Mouse (Mus musculus): ENCODE data around the gene Zfp287. TPM values are rescaled to one million over a fixed set of nuclear protein-coding genes. Genes with fewer than 3 reads are reported as not detected.
A peak's percentile ranks its signal among the peaks of the same experiment; 100 is the strongest.

Gene Zfp287
- 4.2 and 4.7 TPM in 2 replicates for polyA plus RNA-seq (2015; fragmentation: Nextera tagmentation; extraction: Ambion mirVana)

- Histone ChIP-seq H3K4me3 (ENCODE audit: low read length) (peak within 1 kb of the TSS; percentile 70), H3K36me3 (ENCODE audit: control insufficient read depth, insufficient read depth, low read length) (no peaks in the 10 kb centered on the region; the same call in 1 of the 2 replicates), H3K27ac (ENCODE audit: low read length) (peak within 1 kb of the TSS; percentile 69), H3K4me1 (ENCODE audit: control insufficient read depth, insufficient read depth, low read length) (no peaks in the 10 kb centered on the region), H3K4me2 (ENCODE audit: low read depth, low read length) (peak within 1 kb of the TSS; percentile 89), H3K27me3 (replicated peaks; ENCODE audit: control insufficient read depth, insufficient read depth, low read length) (0 out of 2 replicates have a peak, but pooled peaks cover 2% of the 10 kb centered on the region), H3K9ac (ENCODE audit: low read depth, low read length) (peak within 1 kb of the TSS; percentile 76), H3K9me3 (ENCODE audit: control insufficient read depth, low read length) (no peaks in the 10 kb centered on the region)
- WGBS: under 1% methylated on average over 48 of the region's 48 CpGs
- ATAC-seq: peak; percentile 98
Observed at GRCm38 (mm10) chr11:62731311-62732021, at the start of gene Zfp287. TSS of gene Zfp287 (minus strand) at chr11:62731905.

DNA sequence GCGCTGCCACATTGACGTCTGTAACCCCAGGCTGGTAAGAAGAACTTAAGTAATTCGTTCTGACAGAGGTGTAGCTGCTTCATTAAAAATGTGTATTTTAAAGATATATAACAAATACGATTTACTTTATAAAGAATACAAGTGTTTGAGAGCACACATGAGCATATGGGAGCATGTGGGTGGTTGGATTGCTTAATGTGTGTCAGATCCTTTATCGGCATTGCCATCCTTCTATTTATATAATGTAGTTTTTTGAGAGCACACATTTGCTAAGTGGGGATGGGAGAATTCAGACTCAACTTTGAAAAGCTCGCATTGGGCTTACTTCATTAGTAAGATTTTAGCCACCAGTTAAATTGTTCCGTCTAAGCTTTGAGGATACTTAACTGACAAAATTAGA lies 44.8 kb upstream of the Zfp287 start:
- H3K4me2 ChIP-seq (ENCODE audit: low read depth, low read length): no peak overlapping the region

GRCm38 (mm10) chr11:62760755-62761457 lies 29.2 kb upstream of the Zfp287 start:
- Histone ChIP-seq H3K27ac (ENCODE audit: low read length) (peak overlapping the region; percentile 89), H3K4me2 (ENCODE audit: low read depth, low read length) (peak overlapping the region; percentile 30), H3K4me3 (ENCODE audit: low read length) (peak overlapping the region; percentile 9; the same call in 1 of the 2 replicates), H3K9me3 (ENCODE audit: control insufficient read depth, low read length) (no peaks in the 10 kb centered on the region), H3K27me3 (replicated peaks; ENCODE audit: control insufficient read depth, insufficient read depth, low read length) (no peaks in the 10 kb centered on the region), H3K9ac (ENCODE audit: low read depth, low read length) (0 out of 2 replicates have a peak overlapping the region, but pooled peaks have one; percentile 13), H3K4me1 (ENCODE audit: control insufficient read depth, insufficient read depth, low read length) (peaks cover 8% of the 10 kb centered on the region), H3K36me3 (ENCODE audit: control insufficient read depth, insufficient read depth, low read length) (no peaks in the 10 kb centered on the region)
- ATAC-seq: peak; percentile 87
- 54% methylated on average over 9 of the region's 9 CpGs for WGBS

More for the DNA sequence above, 44.8 kb upstream of the Zfp287 start:
- H3K9me3 ChIP-seq (ENCODE audit: control insufficient read depth, low read length): peaks cover 22% of the 10 kb centered on the region
- 94% methylated on average over 7 of the region's 7 CpGs for WGBS
- no peaks in the 10 kb centered on the region for H3K4me1 ChIP-seq (ENCODE audit: control insufficient read depth, insufficient read depth, low read length)
- no peak overlapping the region for H3K27ac ChIP-seq (ENCODE audit: low read length)
- no peaks in the 10 kb centered on the region for H3K27me3 ChIP-seq (replicated peaks; ENCODE audit: control insufficient read depth, insufficient read depth, low read length)
- no peak overlapping the region for H3K9ac ChIP-seq (ENCODE audit: low read depth, low read length)
- no peak overlapping the region for H3K4me3 ChIP-seq (ENCODE audit: low read length)
- peaks cover 21% of the 10 kb centered on the region for H3K36me3 ChIP-seq (ENCODE audit: control insufficient read depth, insufficient read depth, low read length)
- ATAC-seq: no peak

GRCm38 (mm10) chr11:62758491-62758890 lies 26.8 kb upstream of the Zfp287 start:
- Histone ChIP-seq H3K9ac (ENCODE audit: low read depth, low read length) (no peak overlapping the region), H3K4me2 (ENCODE audit: low read depth, low read length) (no peak overlapping the region), H3K27ac (ENCODE audit: low read length) (0 out of 2 replicates have a peak overlapping the region, but pooled peaks have one; percentile 60), H3K36me3 (ENCODE audit: control insufficient read depth, insufficient read depth, low read length) (no peaks in the 10 kb centered on the region), H3K4me1 (ENCODE audit: control insufficient read depth, insufficient read depth, low read length) (peaks cover 8% of the 10 kb centered on the region), H3K4me3 (ENCODE audit: low read length) (no peak overlapping the region), H3K9me3 (ENCODE audit: control insufficient read depth, low read length) (no peaks in the 10 kb centered on the region), H3K27me3 (replicated peaks; ENCODE audit: control insufficient read depth, insufficient read depth, low read length) (no peaks in the 10 kb centered on the region)
- no peak for ATAC-seq
- 92% methylated on average over 11 of the region's 11 CpGs for WGBS

GRCm38 (mm10) chr11:62757906-62758305 lies 26.2 kb upstream of the Zfp287 start:
- Histone ChIP-seq H3K9ac (ENCODE audit: low read depth, low read length) (no peak overlapping the region), H3K9me3 (ENCODE audit: control insufficient read depth, low read length) (no peaks in the 10 kb centered on the region), H3K4me2 (ENCODE audit: low read depth, low read length) (no peak overlapping the region), H3K27ac (ENCODE audit: low read length) (no peak overlapping the region), H3K36me3 (ENCODE audit: control insufficient read depth, insufficient read depth, low read length) (no peaks in the 10 kb centered on the region), H3K4me3 (ENCODE audit: low read length) (no peak overlapping the region), H3K4me1 (ENCODE audit: control insufficient read depth, insufficient read depth, low read length) (peaks cover 8% of the 10 kb centered on the region), H3K27me3 (replicated peaks; ENCODE audit: control insufficient read depth, insufficient read depth, low read length) (no peaks in the 10 kb centered on the region)
- 78% methylated on average over 6 of the region's 6 CpGs for WGBS
- no peak for ATAC-seq

GRCm38 (mm10) chr11:62757143-62757507 lies 25.4 kb upstream of the Zfp287 start:
- no peaks in the 10 kb centered on the region for H3K9me3 ChIP-seq (ENCODE audit: control insufficient read depth, low read length)
- H3K4me3 ChIP-seq (ENCODE audit: low read length): peak overlapping the region; percentile 33
- H3K4me2 ChIP-seq (ENCODE audit: low read depth, low read length): peak overlapping the region; percentile 61
- WGBS: 9% methylated on average over 7 of the region's 7 CpGs
- peaks cover 7% of the 10 kb centered on the region for H3K4me1 ChIP-seq (ENCODE audit: control insufficient read depth, insufficient read depth, low read length)
- H3K27ac ChIP-seq (ENCODE audit: low read length): no peak overlapping the region
- H3K9ac ChIP-seq (ENCODE audit: low read depth, low read length): peak overlapping the region; percentile 52
- H3K36me3 ChIP-seq (ENCODE audit: control insufficient read depth, insufficient read depth, low read length): no peaks in the 10 kb centered on the region
- no peaks in the 10 kb centered on the region for H3K27me3 ChIP-seq (replicated peaks; ENCODE audit: control insufficient read depth, insufficient read depth, low read length)
- peak; percentile 37 for ATAC-seq

DNA sequence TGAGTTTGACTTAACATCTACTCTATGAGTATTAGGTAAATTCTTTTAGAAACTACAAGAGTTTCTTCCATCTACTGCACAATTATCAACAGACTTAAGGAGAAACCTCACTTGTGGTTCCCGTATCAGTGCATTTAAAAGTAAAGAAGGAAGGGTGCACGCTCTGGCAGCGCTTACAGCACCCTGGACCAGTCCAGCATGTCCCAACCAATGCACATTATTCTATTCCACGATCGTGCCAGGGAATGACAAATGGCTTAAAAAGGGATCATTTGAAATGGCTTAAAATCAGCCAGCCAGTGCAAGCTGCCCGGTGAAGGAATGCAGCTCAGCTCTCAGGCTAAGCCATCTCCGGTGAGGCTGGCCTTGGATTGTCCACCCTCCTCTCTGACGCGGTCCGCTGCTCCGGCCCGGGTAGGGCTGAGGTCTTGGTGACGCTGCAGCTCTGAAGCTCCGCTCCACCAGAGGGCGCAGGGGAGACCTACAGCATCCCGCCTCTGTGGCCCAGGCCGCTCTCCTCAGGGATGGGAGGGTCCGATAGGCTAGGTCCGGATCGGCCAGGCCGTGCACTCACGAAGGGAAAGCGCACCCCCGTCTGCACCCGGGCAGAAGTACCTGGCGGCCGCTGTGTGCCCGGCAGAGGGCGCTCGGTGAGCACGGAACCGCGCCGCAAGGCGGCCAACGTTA lies 24.9 kb upstream of the Zfp287 start:
- ATAC-seq: peak; percentile 96
- 6% methylated on average over 36 of the region's 36 CpGs for WGBS

GRCm38 (mm10) chr11:62752780-62753179 lies 21.1 kb upstream of the Zfp287 start, which contains the start of gene Gm10428:
TSS of gene Gm10428 (plus strand) at chr11:62753100.
- no peak within 1 kb of the TSS for H3K9ac ChIP-seq (ENCODE audit: low read depth, low read length)
- H3K9me3 ChIP-seq (ENCODE audit: control insufficient read depth, low read length): no peaks in the 10 kb centered on the region
- no peaks in the 10 kb centered on the region for H3K27me3 ChIP-seq (replicated peaks; ENCODE audit: control insufficient read depth, insufficient read depth, low read length)
- no peak for ATAC-seq
- H3K4me1 ChIP-seq (ENCODE audit: control insufficient read depth, insufficient read depth, low read length): peaks cover 4% of the 10 kb centered on the region
- no peaks in the 10 kb centered on the region for H3K36me3 ChIP-seq (ENCODE audit: control insufficient read depth, insufficient read depth, low read length)
- WGBS: 87% methylated on average over 8 of the region's 8 CpGs
- no peak within 1 kb of the TSS for H3K27ac ChIP-seq (ENCODE audit: low read length)
- H3K4me2 ChIP-seq (ENCODE audit: low read depth, low read length): no peak within 1 kb of the TSS
- H3K4me3 ChIP-seq (ENCODE audit: low read length): no peak within 1 kb of the TSS

More for the DNA sequence above, 24.9 kb upstream of the Zfp287 start:
- H3K4me1 ChIP-seq (ENCODE audit: control insufficient read depth, insufficient read depth, low read length): peaks cover 4% of the 10 kb centered on the region
- H3K4me3 ChIP-seq (ENCODE audit: low read length): peak overlapping the region; percentile 33
- H3K27ac ChIP-seq (ENCODE audit: low read length): no peak overlapping the region
- no peaks in the 10 kb centered on the region for H3K27me3 ChIP-seq (replicated peaks; ENCODE audit: control insufficient read depth, insufficient read depth, low read length)
- peak overlapping the region; percentile 52 for H3K9ac ChIP-seq (ENCODE audit: low read depth, low read length)
- no peaks in the 10 kb centered on the region for H3K36me3 ChIP-seq (ENCODE audit: control insufficient read depth, insufficient read depth, low read length)
- no peaks in the 10 kb centered on the region for H3K9me3 ChIP-seq (ENCODE audit: control insufficient read depth, low read length)
- peak overlapping the region; percentile 61 for H3K4me2 ChIP-seq (ENCODE audit: low read depth, low read length)

- no peak overlapping the region for H3K4me2 ChIP-seq (ENCODE audit: low read depth, low read length)
Observed at GRCm38 (mm10) chr11:62752191-62752590, 20.5 kb upstream of the Zfp287 start.

More at GRCm38 (mm10) chr11:62752191-62752590, 20.5 kb upstream of the Zfp287 start:
- peaks cover 2% of the 10 kb centered on the region for H3K4me1 ChIP-seq (ENCODE audit: control insufficient read depth, insufficient read depth, low read length)
- no peaks in the 10 kb centered on the region for H3K36me3 ChIP-seq (ENCODE audit: control insufficient read depth, insufficient read depth, low read length)
- no peaks in the 10 kb centered on the region for H3K9me3 ChIP-seq (ENCODE audit: control insufficient read depth, low read length)
- no peaks in the 10 kb centered on the region for H3K27me3 ChIP-seq (replicated peaks; ENCODE audit: control insufficient read depth, insufficient read depth, low read length)
- no peak overlapping the region for H3K4me3 ChIP-seq (ENCODE audit: low read length)
- no peak for ATAC-seq
- no peak overlapping the region for H3K9ac ChIP-seq (ENCODE audit: low read depth, low read length)
- 59% methylated on average over 11 of the region's 11 CpGs for WGBS
- H3K27ac ChIP-seq (ENCODE audit: low read length): no peak overlapping the region
